Mouse (Mus musculus): ENCODE data around the gene Nrp2. TPM values are rescaled to one million over a fixed set of nuclear protein-coding genes. Genes with fewer than 3 reads are reported as not detected.

Nrp2 gene
- total and polyA plus RNA-seq, 2 experiments from 2014 or later, result 17.4 to 48.7 TPM

- ATAC-seq, result peak; percentile 64
- TF ChIP-seq CTCF (IDR thresholded peaks at IDR 0.05; ENCODE audit: low read depth), result no peak
- no peaks in the 10 kb centered on the region for H3K27me3 ChIP-seq (ENCODE audit: insufficient read depth, low read length)
- peaks cover 4% of the 10 kb centered on the region; the same call in 1 of the 2 replicates for H3K4me1 ChIP-seq (ENCODE audit: insufficient read depth, low read length)
- 0 out of 2 replicates have a peak overlapping the region, but pooled peaks have one; percentile 5 for H3K27ac ChIP-seq
- peak overlapping the region; percentile 29 for H3K4me2 ChIP-seq (ENCODE audit: low read depth, low read length)
- no peak overlapping the region for H3K4me3 ChIP-seq (ENCODE audit: low read length)
- H3K9me3 ChIP-seq (ENCODE audit: low read length), result no peaks in the 10 kb centered on the region; the same call in 1 of the 2 replicates
- no peak overlapping the region for H3K9ac ChIP-seq (replicated peaks; ENCODE audit: low read length)
- WGBS, result 21% methylated on average over 5 of the region's 5 CpGs
- DNase-seq (ENCODE audit: low spot score), result peak; percentile 58
- H3K36me3 ChIP-seq (ENCODE audit: insufficient read depth, low read length), result no peaks in the 10 kb centered on the region
Measured at GRCm38 (mm10) chr1:62860788-62861187, 157.7 kb downstream of the Nrp2 start.
